Mouse (Mus musculus) MEL (cell line): ENCODE results near the gene Tub. TPM values are rescaled to one million over a fixed set of nuclear protein-coding genes. Genes with fewer than 3 reads are reported as not detected.

Source experiments
- DNase-seq: peaks from one replicate; pipeline ENCODE4 v3.0.0; 2011; ENCODE audit warnings: low read depth, low spot score
- H3K27ac ChIP-seq: 2 replicates; pipeline ENCODE4 v1.5.1; 2012; ENCODE audit warnings: low read depth, mild to moderate bottlenecking, control low read depth, low read length, moderate library complexity; ENCODE audit not compliant: control insufficient read depth
- H3K27me3 ChIP-seq, 2 experiments: fragments of 150-350 bp in 1 of 2; sonication (generic) in 1 of 2; 2 replicates each; pipeline ENCODE4 v1.6.1; 2012; ENCODE audit warnings: low read length in 2 of 2, mild to moderate bottlenecking in 2 of 2, improper control_type of control experiment in 1 of 2, moderate library complexity in 1 of 2; ENCODE audit not compliant: insufficient read depth in 2 of 2, control insufficient read depth in 1 of 2
- H3K36me3 ChIP-seq, 2 experiments: 2 replicates each; pipeline ENCODE4 v1.6.1; 2012 to 2014; ENCODE audit warnings: low read length in 2 of 2, improper control_type of control experiment in 1 of 2, inconsistent platforms in 1 of 2, mild to moderate bottlenecking in 1 of 2; ENCODE audit not compliant: insufficient read depth in 2 of 2, control insufficient read depth in 1 of 2
- H3K4me1 ChIP-seq, 2 experiments: fragments of 150-350 bp in 1 of 2; sonication (generic) in 1 of 2; 2 replicates each; pipeline ENCODE4 v1.6.1; 2012; ENCODE audit warnings: low read length in 2 of 2, improper control_type of control experiment in 1 of 2, mild to moderate bottlenecking in 1 of 2; ENCODE audit not compliant: insufficient read depth in 2 of 2, control insufficient read depth in 1 of 2
- H3K4me3 ChIP-seq, 2 experiments: fragments of 150-350 bp in 1 of 2; sonication (generic) in 1 of 2; 2 replicates each; pipeline ENCODE4 v1.5.1; 2012; ENCODE audit warnings: low read depth in 2 of 2, low read length in 2 of 2, mild to moderate bottlenecking in 2 of 2, moderate library complexity in 2 of 2, control low read depth in 1 of 2, improper control_type of control experiment in 1 of 2; ENCODE audit not compliant: control insufficient read depth in 1 of 2, insufficient read depth in 1 of 2
- H3K79me2 ChIP-seq: 2 replicates; pipeline ENCODE4 v1.6.1; 2012; ENCODE audit warnings: mild to moderate bottlenecking, low read length, moderate library complexity; ENCODE audit not compliant: control insufficient read depth, poor library complexity, insufficient read depth
- H3K9ac ChIP-seq: 2 replicates; pipeline ENCODE4 v1.6.1; 2012; ENCODE audit warnings: low read depth, mild to moderate bottlenecking, control low read depth, low read length, moderate library complexity; ENCODE audit not compliant: control insufficient read depth, poor library complexity, severe bottlenecking
- H3K9me3 ChIP-seq: fragments of 150-350 bp; sonication (generic); replicated peaks from 2 replicates; pipeline ENCODE4 v1.6.1; 2012; ENCODE audit warnings: mild to moderate bottlenecking, low read length, improper control_type of control experiment, moderate library complexity; ENCODE audit not compliant: insufficient read depth
- CHD1 ChIP-seq: IDR thresholded peaks from 2 replicates; pipeline ENCODE4 v1.6.1; 2012; ENCODE audit warnings: low read depth, mild to moderate bottlenecking, inconsistent platforms, low read length, improper control_type of control experiment
- CHD2 ChIP-seq: IDR thresholded peaks from 2 replicates; pipeline ENCODE4 v1.6.1; 2011; ENCODE audit warnings: low read length, improper control_type of control experiment
- CTCF ChIP-seq, 3 experiments: IDR thresholded peaks in 2 of 3; conservative IDR thresholded peaks in 1 of 3; 2 replicates each; pipeline ENCODE4 v1.5.1; 2011 to 2012; ENCODE audit warnings: low read length in 3 of 3, low read depth in 2 of 3, mild to moderate bottlenecking in 2 of 3, improper control_type of control experiment in 1 of 3, inconsistent platforms in 1 of 3, mixed read lengths in 1 of 3, moderate library complexity in 1 of 3; ENCODE audit not compliant: control insufficient read depth in 1 of 3, insufficient read depth in 1 of 3, poor library complexity in 1 of 3, severe bottlenecking in 1 of 3
- E2F4 ChIP-seq: IDR thresholded peaks from 2 replicates; pipeline ENCODE4 v1.6.1; 2011; ENCODE audit warnings: low read depth, low read length, improper control_type of control experiment, borderline replicate concordance
- EP300 ChIP-seq, 2 experiments: IDR thresholded peaks; 2 replicates each; pipeline ENCODE4 v1.6.1; 2011; ENCODE audit warnings: improper control_type of control experiment in 2 of 2, low read length in 2 of 2, low read depth in 1 of 2, mild to moderate bottlenecking in 1 of 2
- ETS1 ChIP-seq: IDR thresholded peaks from 2 replicates; pipeline ENCODE4 v1.6.1; 2012; ENCODE audit warnings: low read depth, mild to moderate bottlenecking, inconsistent platforms, low read length, improper control_type of control experiment, moderate library complexity
- GABPA ChIP-seq: IDR thresholded peaks from 2 replicates; pipeline ENCODE4 v1.6.1; 2012; ENCODE audit warnings: low read depth, mild to moderate bottlenecking, inconsistent platforms, low read length, improper control_type of control experiment, moderate library complexity
- HCFC1 ChIP-seq: IDR thresholded peaks from 2 replicates; pipeline ENCODE4 v1.6.1; 2012; ENCODE audit warnings: low read depth, mild to moderate bottlenecking, inconsistent platforms, low read length, improper control_type of control experiment, moderate library complexity
- JUND ChIP-seq: IDR thresholded peaks from 2 replicates; pipeline ENCODE4 v1.6.1; 2011; ENCODE audit warnings: low read depth, mild to moderate bottlenecking, improper control_type of control experiment, low read length
- MAFK ChIP-seq: IDR thresholded peaks from 2 replicates; pipeline ENCODE4 v1.6.1; 2011; ENCODE audit warnings: low read depth, mild to moderate bottlenecking, low read length, improper control_type of control experiment, borderline replicate concordance
- MAX ChIP-seq: IDR thresholded peaks from 2 replicates; pipeline ENCODE4 v1.6.1; 2011; ENCODE audit warnings: low read length, improper control_type of control experiment
- POLR2A ChIP-seq, 2 experiments: IDR thresholded peaks; 2 replicates each; pipeline ENCODE4 v1.6.1; 2011 to 2012; ENCODE audit warnings: low read length in 2 of 2, mild to moderate bottlenecking in 2 of 2, control low read depth in 1 of 2, improper control_type of control experiment in 1 of 2, low read depth in 1 of 2, moderate library complexity in 1 of 2; ENCODE audit not compliant: control insufficient read depth in 1 of 2, insufficient read depth in 1 of 2, poor library complexity in 1 of 2
- POLR2AphosphoS2 ChIP-seq: IDR thresholded peaks from 2 replicates; pipeline ENCODE4 v1.6.1; 2011; ENCODE audit warnings: low read length, improper control_type of control experiment
- RAD21 ChIP-seq: IDR thresholded peaks from 2 replicates; pipeline ENCODE4 v1.6.1; 2011; ENCODE audit warnings: mild to moderate bottlenecking, low read depth, low read length, improper control_type of control experiment
- SIN3A ChIP-seq: IDR thresholded peaks from 2 replicates; pipeline ENCODE4 v1.6.1; 2012; ENCODE audit warnings: low read length, improper control_type of control experiment, inconsistent platforms
- USF1 ChIP-seq: IDR thresholded peaks from 2 replicates; pipeline ENCODE4 v1.6.1; 2014; ENCODE audit warnings: low read depth, mild to moderate bottlenecking, inconsistent platforms, low read length, improper control_type of control experiment, moderate library complexity
- ZKSCAN1 ChIP-seq: IDR thresholded peaks from 2 replicates; pipeline ENCODE4 v1.6.1; 2012; ENCODE audit warnings: low read depth, mild to moderate bottlenecking, inconsistent platforms, low read length, improper control_type of control experiment, moderate library complexity
- ZNF384 ChIP-seq: IDR thresholded peaks from 2 replicates; pipeline ENCODE4 v1.6.1; 2012; ENCODE audit warnings: low read depth, mild to moderate bottlenecking, inconsistent platforms, low read length, improper control_type of control experiment
- polyA plus RNA-seq, 2 experiments: library from polyadenylated mRNA; stranded (reverse) in 1 of 2; unstranded in 1 of 2; fragments of >175 nt in 1 of 2; fragments of >200 nt in 1 of 2; gene quantifications; 2 replicates each; pipeline versions ENCODE4 v1.2.1 to v1.2.4; 2012; ENCODE audit warnings: low replicate concordance in 2 of 2, low read depth in 1 of 2; ENCODE audit not compliant: insufficient read length in 2 of 2, insufficient read depth in 1 of 2, missing spikeins in 1 of 2
- total RNA-seq: library from RNA; depleted of rRNA; stranded (reverse); fragments of 300-350 nt; gene quantifications from 2 replicates; pipeline ENCODE4 v1.2.3, GENCODE M21; 2012

Tub gene
- total and polyA plus RNA-seq, 3 experiments = not detected

GRCm38 (mm10) chr7:109016378-109016923 lies 66.3 kb downstream of the Tub start:
- H3K4me3 ChIP-seq = no peak overlapping the region
- TF ChIP-seq JUND = no peak
- no peak for TF ChIP-seq CTCF (IDR thresholded peaks at IDR 0.05 in 2 of 3, conservative IDR thresholded peaks at IDR 0.05 in 1 of 3; ENCODE audit: control insufficient read depth in 1 of 3, insufficient read depth in 1 of 3, low read depth in 2 of 3, low read length in 3 of 3, poor library complexity in 1 of 3, severe bottlenecking in 1 of 3)
- no peak for TF ChIP-seq HCFC1
- TF ChIP-seq RAD21 = no peak
- TF ChIP-seq USF1 = no peak
- TF ChIP-seq MAX = no peak
- TF ChIP-seq SIN3A = no peak
- TF ChIP-seq POLR2AphosphoS2 = no peak
- TF ChIP-seq CHD2 = no peak
- TF ChIP-seq ZKSCAN1 = no peak
- TF ChIP-seq ETS1 = no peak
- no peak for TF ChIP-seq ZNF384
- TF ChIP-seq E2F4 = no peak
- no peak for TF ChIP-seq EP300 (IDR thresholded peaks at IDR 0.05; ENCODE audit: low read depth in 1 of 2, low read length in 2 of 2)
- no peak for TF ChIP-seq POLR2A (IDR thresholded peaks at IDR 0.05; ENCODE audit: control insufficient read depth in 1 of 2, insufficient read depth in 1 of 2, low read depth in 1 of 2, low read length in 2 of 2, poor library complexity in 1 of 2)
- no peak for TF ChIP-seq GABPA
- TF ChIP-seq MAFK = no peak
- TF ChIP-seq CHD1 = no peak
- no peak overlapping the region for H3K27ac ChIP-seq
- DNase-seq = no peak
- H3K36me3 ChIP-seq = no peaks in the 10 kb centered on the region
- H3K79me2 ChIP-seq = no peaks in the 10 kb centered on the region
- no peaks in the 10 kb centered on the region for H3K4me1 ChIP-seq
- H3K9ac ChIP-seq = no peak overlapping the region
- no peaks in the 10 kb centered on the region for H3K9me3 ChIP-seq
- H3K27me3 ChIP-seq = no peaks in the 10 kb centered on the region

GRCm38 (mm10) chr7:109019243-109019642 lies 69.1 kb downstream of the Tub start:
- no peak overlapping the region for H3K9ac ChIP-seq
- TF ChIP-seq EP300 (IDR thresholded peaks at IDR 0.05; ENCODE audit: low read depth in 1 of 2, low read length in 2 of 2) (no peak), USF1 (no peak), SIN3A (no peak), JUND (no peak), MAFK (no peak), GABPA (no peak), RAD21 (no peak), CHD2 (no peak)
- no peaks in the 10 kb centered on the region for H3K36me3 ChIP-seq
- H3K4me3 ChIP-seq = no peak overlapping the region
- no peak overlapping the region for H3K27ac ChIP-seq
- H3K27me3 ChIP-seq = no peaks in the 10 kb centered on the region
- no peaks in the 10 kb centered on the region for H3K79me2 ChIP-seq
- H3K9me3 ChIP-seq = no peaks in the 10 kb centered on the region
- DNase-seq = no peak
- H3K4me1 ChIP-seq = no peaks in the 10 kb centered on the region
